Mouse (Mus musculus) right cerebral cortex, postnatal 4 days (tissue): ENCODE measurements at regions not wholly inside any gene's neighbourhood (a gene's known extent, or its start where the extent isn't known, plus 50 kb on each side); places are given as distances from the start of the nearest gene placed in this dataset.

Experiments used
- DNase-seq: peaks from one replicate; pipeline ENCODE4 v3.0.0-alpha.2; 2022

DNA sequence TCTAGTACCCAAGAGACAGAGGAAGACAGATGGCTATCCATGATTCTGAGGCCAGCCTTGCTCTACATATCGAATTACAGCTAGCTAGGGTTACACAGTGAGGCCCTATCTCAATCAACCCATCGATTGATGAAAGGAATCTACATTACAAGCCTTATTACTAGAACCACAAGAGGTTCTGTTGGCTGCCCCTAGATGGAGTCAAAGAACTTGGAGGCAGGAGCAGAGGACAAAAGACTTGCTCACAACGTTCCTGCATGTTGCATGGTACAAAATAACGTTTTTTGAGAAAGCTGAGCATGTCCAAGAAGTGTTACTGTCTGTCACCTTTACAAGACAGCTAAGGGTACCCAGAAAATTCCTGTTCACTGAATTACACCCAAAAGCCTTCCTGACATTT, 129.8 kb downstream of the Usp46 start:
- no peak for DNase-seq

DNA sequence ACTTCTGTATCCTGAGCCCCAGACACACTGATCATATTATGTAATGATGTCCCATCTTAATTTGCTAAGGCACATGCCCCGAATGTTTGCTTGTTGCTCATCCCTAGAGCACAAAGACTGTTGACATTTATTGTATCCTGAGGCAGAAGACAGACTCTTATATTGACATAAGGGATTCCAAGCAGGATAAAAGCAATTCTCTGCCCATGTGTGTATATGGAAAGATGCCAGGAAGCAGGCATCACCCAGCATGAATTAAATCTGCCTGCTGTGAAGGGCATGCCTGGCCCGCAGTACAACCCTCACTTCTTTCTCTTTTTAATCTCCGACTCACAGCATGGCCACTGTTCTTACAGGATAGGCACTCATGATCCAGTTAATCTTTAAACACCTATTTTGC, 125.3 kb downstream of the Usp46 start:
- DNase-seq, result no peak

GRCm38 (mm10) chr5:73945671-73946070, 122.6 kb downstream of the Usp46 start:
- no peak for DNase-seq

DNA sequence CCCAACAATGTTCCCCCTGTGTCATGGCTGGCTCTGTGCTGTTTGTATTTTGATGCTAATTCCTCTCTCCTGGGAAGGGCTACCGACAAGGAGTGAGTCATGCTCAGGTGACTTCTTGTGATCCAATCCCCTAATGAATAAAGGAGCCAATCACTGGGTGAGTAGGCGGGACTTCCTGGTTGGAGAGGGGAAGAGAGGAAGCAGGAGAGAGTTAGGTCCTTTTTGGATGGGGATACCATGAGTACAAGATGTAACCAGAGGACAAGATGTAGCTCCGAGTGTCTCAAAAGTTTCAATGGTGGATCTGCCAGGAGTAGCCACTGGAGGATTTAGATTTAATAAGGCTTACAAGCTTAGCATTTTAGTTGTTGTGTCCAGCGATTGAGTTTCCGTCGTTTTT, 122.1 kb downstream of the Usp46 start:
- no peak for DNase-seq

- no peak for DNase-seq
Measured at GRCm38 (mm10) chr5:73948031-73948899, 120.0 kb downstream of the Usp46 start.
